Mouse (Mus musculus) embryonic stem cell, embryonic (primary cell): ENCODE measurements around the gene Gimap8.

Source experiments
- CTCF ChIA-PET, 4 experiments: fragments of 300-600 bp in 2 of 4; fragments of 350-600 bp in 2 of 4; sonication (Branson Sonifier 250); formaldehyde crosslinking; loops; one replicate each; lab custom pipeline; 2022; ENCODE audit warnings: inconsistent platforms in 2 of 4; lab: Charles Lee
- POLR2A ChIA-PET, 4 experiments: fragments of 300-600 bp in 2 of 4; fragments of 350-600 bp in 2 of 4; sonication (Branson Sonifier 250); formaldehyde crosslinking; loops; one replicate each; lab custom pipeline; 2022; ENCODE audit warnings: antibody characterized with exemption in 4 of 4, inconsistent platforms in 1 of 4; lab: Charles Lee

Gene Gimap8

GRCm38 (mm10) chr6:48628377-48628776, 18.7 kb upstream of the Gimap8 start:
- POLR2A ChIA-PET, result interaction anchor here in 2 of 4 experiments (0.6 to 1.6 kb wide), 4 partner anchors 8 to 32 kb away, joined by 3 to 5 read pairs (median 3); no protein-coding TSS in a partner anchor
- CTCF ChIA-PET, result no interaction called here

GRCm38 (mm10) chr6:48628808-48629660, 18.0 kb upstream of the Gimap8 start:
- ChIA-PET CTCF (interaction anchor here in 2 of 4 experiments (0.5 to 1.8 kb wide), 2 partner anchors 17 to 232 kb away, joined by 4 to 5 read pairs; no protein-coding TSS in a partner anchor), POLR2A (interaction anchor here in 3 of 4 experiments (0.8 to 1.8 kb wide), 6 partner anchors 8 to 74 kb away, joined by 3 to 7 read pairs (median 4); partner anchors contain the start of genes Gimap8 (in 1 of the 3) and Lrrc61 (in 1 of the 3))

- POLR2A ChIA-PET, result interaction anchor here in 1 of 4 experiments (1.0 to 1.8 kb wide), 3 partner anchors 9 to 75 kb away, joined by 3 to 6 read pairs (median 4); partner anchors contain the start of gene Lrrc61
- CTCF ChIA-PET, result interaction anchor here in 2 of 4 experiments (0.5 to 1.8 kb wide), 2 partner anchors 16 to 231 kb away, joined by 4 to 5 read pairs; no protein-coding TSS in a partner anchor
Measured at GRCm38 (mm10) chr6:48629661-48630034, 17.4 kb upstream of the Gimap8 start.

GRCm38 (mm10) chr6:48630831-48631230, 16.2 kb upstream of the Gimap8 start:
- ChIA-PET CTCF (interaction anchor here in 1 of 4 experiments (1.8 kb wide), 1 partner anchor 15 kb away, joined by 5 read pairs; no protein-coding TSS in a partner anchor), POLR2A (no interaction called here)

GRCm38 (mm10) chr6:48635105-48635504, 11.9 kb upstream of the Gimap8 start:
- ChIA-PET CTCF (interaction anchor here in 1 of 4 experiments (2.6 kb wide), 1 partner anchor 11 kb away, joined by 8 read pairs; no protein-coding TSS in a partner anchor), POLR2A (interaction anchor here in 1 of 4 experiments (0.7 kb wide), 1 partner anchor 147 kb away, joined by 3 read pairs; no protein-coding TSS in a partner anchor)

- ChIA-PET CTCF (interaction anchor here in 2 of 4 experiments (2.5 to 2.6 kb wide), 2 partner anchors 9 to 10 kb away, joined by 8 to 16 read pairs; partner anchors contain the start of gene Gimap8 (in 1 of the 2)), POLR2A (no interaction called here)
Measured at GRCm38 (mm10) chr6:48636515-48636914, 10.5 kb upstream of the Gimap8 start.

- POLR2A ChIA-PET, result interaction anchor here in 1 of 4 experiments (1.3 kb wide), 1 partner anchor 11 kb away, joined by 3 read pairs; the partner anchor contains the start of gene AI854703
- CTCF ChIA-PET, result interaction anchor here in 2 of 4 experiments (2.5 to 2.6 kb wide), 2 partner anchors 8 kb away, joined by 8 to 16 read pairs; partner anchors contain the start of gene Gimap8 (in 1 of the 2)
Measured at GRCm38 (mm10) chr6:48637811-48638500, 9.1 kb upstream of the Gimap8 start.

- POLR2A ChIA-PET, result interaction anchor here in 1 of 4 experiments (1.3 kb wide), 1 partner anchor 12 kb away, joined by 3 read pairs; the partner anchor contains the start of gene AI854703
- CTCF ChIA-PET, result no interaction called here
Measured at GRCm38 (mm10) chr6:48638553-48638952, 8.5 kb upstream of the Gimap8 start.

GRCm38 (mm10) chr6:48641391-48641790, 5.6 kb upstream of the Gimap8 start:
- ChIA-PET POLR2A (no interaction called here), CTCF (interaction anchor here in 1 of 4 experiments (1.2 kb wide), 1 partner anchor 314 kb away, joined by 3 read pairs; no protein-coding TSS in a partner anchor)

- ChIA-PET POLR2A (interaction anchor here in 2 of 4 experiments (0.8 to 1.4 kb wide), 2 partner anchors 101 to 115 kb away, joined by 3 to 6 read pairs; no protein-coding TSS in a partner anchor), CTCF (interaction anchor here in 3 of 4 experiments (0.6 to 0.7 kb wide), 3 partner anchors 172 to 352 kb away, joined by 3 to 6 read pairs (median 3); no protein-coding TSS in a partner anchor)
Measured at GRCm38 (mm10) chr6:48642764-48643292, 4.2 kb upstream of the Gimap8 start.

- CTCF ChIA-PET, result interaction anchor here (0.6 to 3.4 kb wide), 71 partner anchors 9 to 1504 kb away, joined by 3 to 50 read pairs (median 4); partner anchors contain the start of genes Gimap3 (in 3 of the 4), Zfp775 (in 2 of the 4), Gimap5 (in 1 of the 4) and Tmem176a (in 1 of the 4)
- POLR2A ChIA-PET, result interaction anchor here in 2 of 4 experiments (0.6 to 1.6 kb wide), 4 partner anchors 19 to 538 kb away, joined by 3 to 4 read pairs (median 3); partner anchors contain the start of gene AI854703 (in 1 of the 2)
Measured at GRCm38 (mm10) chr6:48645660-48646308, 1.2 kb upstream of the Gimap8 start.

GRCm38 (mm10) chr6:48646309-48646690, 734 bp upstream of the Gimap8 start:
- POLR2A ChIA-PET, result interaction anchor here in 1 of 4 experiments (0.6 to 1.6 kb wide), 4 partner anchors 124 to 563 kb away, joined by 3 to 4 read pairs (median 4); partner anchors contain the start of gene Gimap3
- CTCF ChIA-PET, result interaction anchor here (0.6 to 3.4 kb wide), 64 partner anchors 9 to 1504 kb away, joined by 3 to 50 read pairs (median 4); partner anchors contain the start of genes Gimap3 (in 2 of the 4) and Gimap5 (in 1 of the 4)

- ChIA-PET POLR2A (interaction anchor here in 1 of 4 experiments (0.8 kb wide), 1 partner anchor 623 kb away, joined by 7 read pairs; no protein-coding TSS in a partner anchor), CTCF (interaction anchor here (0.8 to 3.4 kb wide), 24 partner anchors 8 to 233 kb away, joined by 3 to 50 read pairs (median 4); partner anchors contain the start of genes Gimap3 (in 2 of the 4) and Atp6v0e2 (in 1 of the 4))
Measured at GRCm38 (mm10) chr6:48647611-48648010, 577 bp downstream of the Gimap8 start.

- ChIA-PET POLR2A (no interaction called here), CTCF (no interaction called here)
Measured at GRCm38 (mm10) chr6:48648779-48649178, 1.7 kb downstream of the Gimap8 start.

GRCm38 (mm10) chr6:48650041-48650440, 3.0 kb downstream of the Gimap8 start:
- POLR2A ChIA-PET, result interaction anchor here in 1 of 4 experiments (0.6 kb wide), 1 partner anchor 228 kb away, joined by 8 read pairs; no protein-coding TSS in a partner anchor
- CTCF ChIA-PET, result interaction anchor here in 3 of 4 experiments (0.5 to 1.0 kb wide), 3 partner anchors 35 to 122 kb away, joined by 3 to 7 read pairs (median 4); no protein-coding TSS in a partner anchor

GRCm38 (mm10) chr6:48658721-48659120, 11.7 kb downstream of the Gimap8 start:
- POLR2A ChIA-PET, result no interaction called here
- CTCF ChIA-PET, result interaction anchor here in 2 of 4 experiments (0.5 to 1.0 kb wide), 2 partner anchors 156 to 616 kb away, joined by 5 to 6 read pairs; no protein-coding TSS in a partner anchor
